Mouse (Mus musculus) forebrain, postnatal 0 days (tissue): ENCODE results near the gene Polr2b. TPM values are rescaled to one million over a fixed set of nuclear protein-coding genes. Genes with fewer than 3 reads are reported as not detected.

ENCODE experiments used
- ATAC-seq: fragments of 200-750 bp; cut with Nextera tagmentation; 2 replicates; pipeline ENCODE4 v1.8.0; 2017; ENCODE audit warnings: mild to moderate bottlenecking, moderate library complexity
- DNase-seq: peaks from one replicate; pipeline ENCODE4 v3.0.0-alpha.2; 2015
- H3K27ac ChIP-seq: fragments of 300-500 bp; sonication (generic); 2 replicates; pipeline ENCODE4 v1.5.1; 2014; ENCODE audit warnings: low read depth, mild to moderate bottlenecking, antibody characterized with exemption, low read length, moderate library complexity, mixed read lengths
- H3K27me3 ChIP-seq: fragments of 300-500 bp; sonication (generic); 2 replicates; pipeline ENCODE4 v1.6.1; 2014; ENCODE audit warnings: mild to moderate bottlenecking, low read length, mixed read lengths; ENCODE audit not compliant: insufficient read depth
- H3K36me3 ChIP-seq: fragments of 300-500 bp; sonication (generic); 2 replicates; pipeline ENCODE4 v1.6.1; 2014; ENCODE audit warnings: mild to moderate bottlenecking, moderate library complexity; ENCODE audit not compliant: insufficient read depth
- H3K4me1 ChIP-seq: fragments of 300-500 bp; sonication (generic); 2 replicates; pipeline ENCODE4 v1.6.1; 2014; ENCODE audit warnings: antibody characterized with exemption; ENCODE audit not compliant: insufficient read depth
- H3K4me2 ChIP-seq: fragments of 300-500 bp; sonication (generic); 2 replicates; pipeline ENCODE4 v1.6.1; 2014; ENCODE audit warnings: low read depth, mild to moderate bottlenecking, moderate library complexity
- H3K4me3 ChIP-seq: fragments of 300-500 bp; sonication (generic); 2 replicates; pipeline ENCODE4 v1.5.1; 2014; ENCODE audit warnings: low read depth, low read length, mixed read lengths
- H3K9ac ChIP-seq: fragments of 300-500 bp; sonication (generic); 2 replicates; pipeline ENCODE4 v1.6.1; 2014; ENCODE audit warnings: mild to moderate bottlenecking
- H3K9me3 ChIP-seq: fragments of 300-500 bp; sonication (generic); 2 replicates; pipeline ENCODE4 v1.6.1; 2016; ENCODE audit warnings: low read length
- CTCF ChIP-seq: sonication (generic); IDR thresholded peaks from 2 replicates; pipeline ENCODE4 v1.5.1; 2016; ENCODE audit warnings: antibody characterized with exemption, control low read depth, low read depth
- WGBS: fragments of 180-500 bp; shearing (Covaris S2); extraction: QIAGEN DNeasy Blood & Tissue Kit; methylation state at CpG from one replicate; pipeline ENCODE4 v1.1.7; 2014; 5-methylcytosine and 5-hydroxymethylcytosine counted together
- polyA plus RNA-seq: library from polyadenylated mRNA; unstranded; fragments of >200 nt; fragmentation: Nextera tagmentation; extraction: Ambion mirVana; gene quantifications from 2 replicates; pipeline ENCODE4 v1.2.1, GENCODE M21; 2015
- total RNA-seq: library from RNA; depleted of rRNA; stranded (reverse); fragments of >200 nt; gene quantifications from 2 replicates; pipeline ENCODE4 v1.2.3, GENCODE M21; 2014

Gene Polr2b
- total and polyA plus RNA-seq, 2 experiments from 2014 or later = 53.2 to 97.5 TPM

DNA sequence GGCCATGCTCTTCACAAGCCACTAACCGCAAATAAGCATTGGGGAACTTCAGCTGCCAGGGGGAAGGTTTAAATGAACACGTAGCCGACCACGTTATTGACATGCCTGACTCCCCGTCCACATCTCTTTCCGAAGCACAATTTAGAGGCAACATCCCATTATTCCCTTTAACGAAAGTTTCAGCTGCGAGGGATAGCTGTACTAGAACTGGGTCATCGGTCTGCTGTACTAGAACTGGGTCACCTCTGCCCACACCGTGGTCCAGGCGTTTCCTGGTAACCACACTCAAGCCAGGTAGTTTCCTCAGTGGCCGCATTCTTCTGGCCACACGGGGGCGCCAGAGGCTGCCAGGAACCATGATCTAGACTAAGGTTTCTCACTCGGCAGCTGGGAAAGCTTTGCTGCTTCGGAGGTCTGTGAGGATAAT lies 44.4 kb downstream of the Polr2b start:
- Histone ChIP-seq H3K4me3 (peak overlapping the region; percentile 16), H3K27ac (no peak overlapping the region), H3K4me2 (peak overlapping the region; percentile 45), H3K9ac (no peak overlapping the region), H3K9me3 (no peaks in the 10 kb centered on the region), H3K36me3 (peaks cover 8% of the 10 kb centered on the region; the same call in 1 of the 2 replicates), H3K27me3 (no peaks in the 10 kb centered on the region; the same call in 1 of the 2 replicates), H3K4me1 (no peaks in the 10 kb centered on the region)
- DNase-seq (peak; percentile 92), ATAC-seq (peak; percentile 89)
- 11% methylated on average over 16 of the region's 16 CpGs for WGBS
- TF ChIP-seq CTCF = peak; percentile 98

DNA sequence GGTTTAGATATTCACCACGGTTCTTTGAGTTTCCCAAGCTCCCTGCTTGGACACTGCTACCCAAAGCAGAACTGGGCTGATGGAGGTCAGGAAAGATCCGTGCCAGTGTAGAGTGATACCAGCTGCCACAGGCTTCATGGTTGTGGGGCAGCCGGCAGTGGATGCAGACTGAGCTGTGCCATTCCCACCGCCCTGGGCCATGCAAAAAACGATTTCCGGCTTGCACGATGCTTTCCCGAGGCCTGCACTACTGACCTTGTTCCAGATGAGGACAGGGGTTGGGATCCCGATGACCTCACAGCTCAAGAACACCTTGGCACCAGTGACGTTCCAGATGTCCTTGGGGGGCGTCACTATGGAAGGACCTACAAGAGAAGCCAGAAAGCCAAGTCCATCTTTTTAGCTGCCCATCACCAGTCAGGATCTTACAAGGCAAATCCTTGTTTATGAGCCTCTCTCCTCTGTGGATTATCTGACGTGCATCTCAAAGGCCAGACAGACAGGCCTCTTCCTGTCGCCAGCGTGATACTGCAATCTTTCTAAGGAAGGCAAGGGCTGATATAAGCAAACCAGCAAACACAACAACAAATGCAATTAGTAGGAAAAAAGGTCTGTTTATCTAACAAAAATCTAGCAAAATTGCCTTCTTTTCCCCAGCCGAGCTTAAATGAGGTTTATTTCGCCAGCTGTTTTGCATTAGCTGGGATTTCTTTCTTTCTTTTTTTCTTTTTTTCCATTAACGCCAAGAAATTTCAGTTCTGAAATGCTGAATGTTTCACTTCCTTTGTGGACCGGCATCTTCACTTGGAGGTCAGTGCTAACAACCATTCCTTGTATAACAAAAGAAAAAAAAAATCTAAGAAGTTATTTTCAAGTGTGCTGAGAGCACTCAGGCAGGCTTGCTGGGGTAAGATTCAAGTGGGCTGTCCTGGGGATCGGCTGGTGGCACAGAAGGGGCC lies 45.6 kb downstream of the Polr2b start:
- no peaks in the 10 kb centered on the region for H3K36me3 ChIP-seq
- DNase-seq (no peak), ATAC-seq (no peak)
- no peaks in the 10 kb centered on the region for H3K9me3 ChIP-seq
- no peak overlapping the region for H3K27ac ChIP-seq
- WGBS = 82% methylated on average over 19 of the region's 19 CpGs
- H3K4me3 ChIP-seq = no peak overlapping the region
- H3K4me1 ChIP-seq = no peaks in the 10 kb centered on the region
- no peaks in the 10 kb centered on the region; the same call in 1 of the 2 replicates for H3K27me3 ChIP-seq
- H3K4me2 ChIP-seq = no peak overlapping the region
- no peak for TF ChIP-seq CTCF
- no peak overlapping the region for H3K9ac ChIP-seq

DNA sequence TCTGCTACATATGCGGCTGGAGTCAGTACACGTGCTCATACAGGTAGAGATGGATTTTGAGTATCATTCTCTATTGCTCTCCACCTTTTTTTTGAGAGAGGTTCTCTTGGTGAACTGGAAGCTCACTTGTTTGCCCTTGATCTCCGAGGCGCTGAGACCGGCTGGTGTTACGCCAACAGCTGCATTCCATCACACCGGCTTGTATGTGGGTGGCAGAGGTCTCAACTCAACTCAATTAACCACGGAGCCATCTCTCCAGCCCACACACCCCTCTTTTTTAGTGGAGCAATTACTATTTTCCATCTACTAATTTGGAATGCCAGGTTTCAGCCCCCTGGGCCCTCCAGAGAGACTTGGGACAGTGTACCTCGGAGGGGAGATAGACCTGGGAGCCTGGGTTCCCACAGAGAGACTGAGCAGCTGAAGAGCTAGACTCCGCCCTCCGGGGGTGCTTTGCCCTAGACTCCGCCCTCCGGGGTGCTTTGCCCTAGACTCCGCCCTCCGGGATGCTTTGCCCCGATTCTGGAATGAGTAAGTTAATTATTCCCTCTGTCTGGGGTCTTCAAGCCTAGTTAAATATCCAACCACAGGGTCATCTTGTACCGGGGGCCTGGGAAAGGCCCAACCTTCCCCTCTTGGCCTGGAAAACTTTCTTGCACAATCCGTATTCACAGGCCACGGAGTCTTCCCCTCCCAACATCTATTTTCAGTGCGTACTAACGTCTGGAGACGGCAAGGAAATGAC lies 47.6 kb downstream of the Polr2b start:
- Histone ChIP-seq H3K9ac (peak overlapping the region; percentile 41), H3K36me3 (no peaks in the 10 kb centered on the region), H3K27me3 (no peaks in the 10 kb centered on the region; the same call in 1 of the 2 replicates), H3K4me3 (peak overlapping the region; percentile 25), H3K27ac (peak overlapping the region; percentile 72), H3K4me1 (no peaks in the 10 kb centered on the region), H3K9me3 (no peaks in the 10 kb centered on the region), H3K4me2 (peak overlapping the region; percentile 46)
- ATAC-seq (peak; percentile 42; the same call in 1 of the 2 replicates), DNase-seq (peak; percentile 18)
- no peak for TF ChIP-seq CTCF
- 21% methylated on average over 22 of the region's 22 CpGs for WGBS

DNA sequence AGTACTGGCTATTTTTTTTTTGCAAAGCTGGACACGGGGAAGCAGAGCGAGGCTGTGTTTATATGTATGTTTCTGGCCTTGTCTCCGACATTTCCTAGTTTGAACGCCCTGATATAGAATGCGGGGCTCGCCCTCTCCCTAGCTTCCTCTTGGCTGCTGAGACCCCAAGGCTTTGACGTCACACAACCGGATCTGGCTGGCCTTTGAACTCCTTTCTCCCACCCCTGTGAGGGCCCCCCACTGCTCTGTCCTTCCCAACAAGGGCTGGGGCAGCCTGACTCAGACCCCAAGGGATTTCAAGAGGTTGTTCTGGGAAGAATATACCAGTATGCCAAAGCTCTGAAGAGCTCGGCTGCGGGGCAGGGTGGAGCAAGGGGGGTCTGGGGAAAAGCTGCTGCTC lies 48.4 kb downstream of the Polr2b start:
- no peaks in the 10 kb centered on the region; the same call in 1 of the 2 replicates for H3K27me3 ChIP-seq
- H3K4me3 ChIP-seq = peak overlapping the region; percentile 25
- no peaks in the 10 kb centered on the region for H3K4me1 ChIP-seq
- peak; percentile 35 for DNase-seq
- H3K9me3 ChIP-seq = no peaks in the 10 kb centered on the region
- no peak overlapping the region for H3K27ac ChIP-seq
- ATAC-seq = peak; percentile 46
- peak overlapping the region; percentile 46 for H3K4me2 ChIP-seq
- peak overlapping the region; percentile 41 for H3K9ac ChIP-seq
- no peaks in the 10 kb centered on the region for H3K36me3 ChIP-seq
- no peak for TF ChIP-seq CTCF
- WGBS = 7% methylated on average over 10 of the region's 10 CpGs

DNA sequence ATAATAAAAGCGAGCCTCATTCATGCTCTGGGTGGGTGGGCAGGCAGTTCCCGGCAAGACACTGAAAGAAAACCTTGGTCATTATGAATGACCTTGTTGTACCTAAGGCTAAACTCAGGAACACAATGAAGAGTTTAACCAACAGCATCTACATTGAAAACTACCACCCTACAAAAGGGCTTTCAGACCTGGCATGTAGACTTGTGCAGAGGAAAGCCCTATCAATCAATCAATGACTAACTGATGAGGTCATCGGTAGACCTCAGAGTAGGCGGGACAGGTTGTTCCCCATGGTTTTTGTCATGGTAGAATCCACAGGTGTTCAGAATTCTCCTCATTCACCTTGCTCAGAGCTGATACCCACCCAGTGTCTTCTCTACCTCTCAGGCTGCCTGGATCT lies 50.0 kb downstream of the Polr2b start:
- H3K4me1 ChIP-seq = no peaks in the 10 kb centered on the region
- no peak overlapping the region for H3K27ac ChIP-seq
- no peaks in the 10 kb centered on the region for H3K36me3 ChIP-seq
- H3K27me3 ChIP-seq = no peaks in the 10 kb centered on the region
- DNase-seq (no peak), ATAC-seq (no peak)
- H3K4me3 ChIP-seq = no peak overlapping the region
- H3K9me3 ChIP-seq = no peaks in the 10 kb centered on the region
- no peak overlapping the region for H3K4me2 ChIP-seq
- WGBS = 89% methylated on average over 4 of the region's 4 CpGs
- H3K9ac ChIP-seq = no peak overlapping the region
- no peak for TF ChIP-seq CTCF

DNA sequence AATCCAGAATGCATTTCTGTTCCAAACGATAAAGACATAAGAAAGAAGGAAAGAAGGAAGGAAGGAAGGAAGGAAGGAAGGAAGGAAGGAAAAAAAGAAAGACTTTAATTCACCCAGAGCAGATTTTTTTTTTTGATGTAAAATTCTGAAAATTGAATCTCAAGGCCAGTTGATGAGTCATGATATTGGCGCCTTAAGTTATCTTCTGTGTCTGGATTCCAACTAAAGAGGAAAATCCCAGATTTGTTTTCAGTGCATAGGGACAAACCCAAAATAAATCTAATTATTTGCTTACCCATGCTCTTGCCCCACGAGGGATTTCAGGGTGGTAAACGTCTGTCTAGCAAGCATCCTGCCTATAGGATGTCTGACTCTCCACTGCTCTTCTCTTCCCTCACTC lies 51.1 kb downstream of the Polr2b start:
- no peaks in the 10 kb centered on the region for H3K9me3 ChIP-seq
- H3K4me2 ChIP-seq = no peak overlapping the region
- H3K4me3 ChIP-seq = no peak overlapping the region
- H3K9ac ChIP-seq = no peak overlapping the region
- no peaks in the 10 kb centered on the region for H3K36me3 ChIP-seq
- DNase-seq (no peak), ATAC-seq (no peak)
- H3K27ac ChIP-seq = no peak overlapping the region
- H3K27me3 ChIP-seq = no peaks in the 10 kb centered on the region
- TF ChIP-seq CTCF = no peak
- 83% methylated on average over 4 of the region's 4 CpGs for WGBS
- no peaks in the 10 kb centered on the region for H3K4me1 ChIP-seq
